Mouse (Mus musculus): ENCODE data around the gene Tdpoz4.
"Not testable (repeated sequence)": the region's sequence is repeated elsewhere in the genome, so short reads cannot be mapped to it uniquely, and the experiment has no call there.

Tdpoz4 gene

GRCm38 (mm10) chr3:93796098-93796497 lies at the start of gene Tdpoz4:
TSS of gene Tdpoz4 (plus strand) at chr3:93796398.
- not testable (repeated sequence) for DNase-seq

GRCm38 (mm10) chr3:93754022-93754421 lies 42.2 kb upstream of the Tdpoz4 start:
- DNase-seq: not testable (repeated sequence)

- not testable (repeated sequence) for DNase-seq
These were observed 23.5 kb upstream of the Tdpoz4 start, which contains the start of gene Gm5773 for GRCm38 (mm10) chr3:93772700-93773099. TSS of gene Gm5773 (plus strand) at chr3:93773000.

GRCm38 (mm10) chr3:93813341-93813740 lies 17.1 kb downstream of the Tdpoz4 start:
- not testable (repeated sequence) for DNase-seq

- not testable (repeated sequence) for DNase-seq
These were observed 29.5 kb downstream of the Tdpoz4 start, which contains the start of gene Tdpoz3 for GRCm38 (mm10) chr3:93825720-93826119. TSS of gene Tdpoz3 (plus strand) at chr3:93826020.

All from spleen, adult 18-20 months (tissue).